Comparison of ENCODE assay signal across 8 mouse cellular contexts in the genomic region with DNA sequence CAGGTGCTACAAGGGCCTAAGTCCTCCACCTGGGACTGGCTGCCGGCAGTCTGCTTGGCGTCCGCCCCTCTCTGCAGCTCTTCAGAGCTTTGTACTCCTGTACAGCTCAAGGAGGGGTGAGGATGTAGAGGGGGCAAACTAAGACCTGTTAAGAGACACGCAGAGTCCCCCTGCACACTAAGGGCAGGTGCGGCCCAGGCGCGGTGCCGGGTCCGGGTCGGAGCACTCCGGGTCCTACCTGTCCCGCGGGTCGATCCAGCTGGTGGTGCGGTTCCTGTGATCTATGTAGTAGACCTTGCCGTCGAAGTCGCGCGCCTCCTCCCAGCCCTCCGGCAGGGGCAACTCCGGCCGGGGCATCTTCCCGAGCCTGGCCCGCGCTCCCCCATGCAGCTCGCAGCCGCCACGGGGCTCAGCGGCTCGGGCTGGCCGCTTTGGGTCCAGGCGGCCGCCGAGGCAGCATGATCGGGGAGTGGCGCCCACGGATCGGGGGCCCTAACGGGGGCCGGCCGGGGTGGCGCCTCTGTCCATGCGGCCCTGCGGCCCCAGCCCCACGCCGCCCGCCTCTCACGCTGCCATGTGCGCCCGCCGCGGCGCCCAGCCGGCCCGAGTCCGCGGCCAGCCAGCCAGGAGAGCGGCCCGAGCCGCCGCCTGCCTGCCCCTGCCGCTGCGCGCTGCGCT. TPM values are rescaled to one million over a fixed set of nuclear protein-coding genes. Genes with fewer than 3 reads are reported as not detected.
DNase-seq lines count a peak whose midpoint lies in the region; ATAC-seq and TF ChIP-seq lines count a peak whose summit lies in the region.

No protein-coding gene starts in this region.

- no peaks in the 10 kb centered on the region for H3K9me3 ChIP-seq in heart, embryonic 10.5 days
- no peaks in the 10 kb centered on the region for H3K9me3 ChIP-seq in intestine, postnatal 0 days (ENCODE audit: control insufficient read depth)
- no peaks in the 10 kb centered on the region for H3K9me3 ChIP-seq in midbrain, embryonic 12.5 days

- peaks cover 61% of the 10 kb centered on the region for H3K27me3 ChIP-seq in heart, embryonic 10.5 days (ENCODE audit: insufficient read depth, poor library complexity, severe bottlenecking)
- no peaks in the 10 kb centered on the region for H3K27me3 ChIP-seq in intestine, postnatal 0 days (replicated peaks; ENCODE audit: control insufficient read depth, insufficient read depth, low read length)
- H3K27me3 ChIP-seq in midbrain, embryonic 12.5 days, result peaks cover 48% of the 10 kb centered on the region

- H3K4me3 ChIP-seq in heart, embryonic 10.5 days, result peak overlapping the region; percentile 84
- peak overlapping the region; percentile 74 for H3K4me3 ChIP-seq in embryonic fibroblast, embryonic 13.5 days (ENCODE audit: insufficient read depth, low read length)
- H3K4me3 ChIP-seq in intestine, postnatal 0 days (ENCODE audit: low read depth, low read length), result peak overlapping the region; percentile 65
- H3K4me3 ChIP-seq in midbrain, embryonic 12.5 days, result peak overlapping the region; percentile 85

- peaks cover 24% of the 10 kb centered on the region for H3K4me1 ChIP-seq in heart, embryonic 10.5 days
- peaks cover 15% of the 10 kb centered on the region for H3K4me1 ChIP-seq in embryonic fibroblast, embryonic 13.5 days (ENCODE audit: control insufficient read depth, insufficient read depth, low read length)
- peaks cover 3% of the 10 kb centered on the region; the same call in 1 of the 2 replicates for H3K4me1 ChIP-seq in intestine, postnatal 0 days (replicated peaks; ENCODE audit: control insufficient read depth, insufficient read depth, low read length)
- peaks cover 38% of the 10 kb centered on the region for H3K4me1 ChIP-seq in midbrain, embryonic 12.5 days

- H3K27ac ChIP-seq in heart, embryonic 10.5 days, result peak overlapping the region; percentile 85
- H3K27ac ChIP-seq in embryonic fibroblast, embryonic 13.5 days (ENCODE audit: insufficient read depth, low read length), result no peak overlapping the region
- peak overlapping the region; percentile 85 for H3K27ac ChIP-seq in intestine, postnatal 0 days (ENCODE audit: low read depth, low read length)
- H3K27ac ChIP-seq in midbrain, embryonic 12.5 days (replicated peaks), result 0 out of 2 replicates have a peak overlapping the region, but pooled peaks have one; percentile 10

- TF ChIP-seq POLR2A in embryonic fibroblast, embryonic 13.5 days (IDR thresholded peaks at IDR 0.05; ENCODE audit: low read depth, low read length), result no peak

- peak overlapping the region; percentile 79 for H3K9ac ChIP-seq in intestine, postnatal 0 days (ENCODE audit: low read depth, low read length)
- H3K9ac ChIP-seq in midbrain, embryonic 12.5 days (replicated peaks), result peak overlapping the region; percentile 90

- WGBS in heart, embryonic 10.5 days, result 2% methylated on average over 66 of the region's 66 CpGs
- WGBS in intestine, postnatal 0 days, result under 1% methylated on average over 44 of the region's 66 CpGs
- under 1% methylated on average over 47 of the region's 66 CpGs for WGBS in midbrain, embryonic 12.5 days

- H3K4me2 ChIP-seq in intestine, postnatal 0 days (replicated peaks; ENCODE audit: low read depth), result peak overlapping the region; percentile 87
- H3K4me2 ChIP-seq in midbrain, embryonic 12.5 days (replicated peaks), result peak overlapping the region; percentile 90

- peak; percentile 54 for ATAC-seq in intestine, postnatal 0 days
- ATAC-seq in midbrain, embryonic 12.5 days (ENCODE audit: low FRiP score, low read depth), result peak; percentile 70

- H3K36me3 ChIP-seq in heart, embryonic 10.5 days, result no peaks in the 10 kb centered on the region
- no peaks in the 10 kb centered on the region for H3K36me3 ChIP-seq in intestine, postnatal 0 days (ENCODE audit: control insufficient read depth, insufficient read depth)
- no peaks in the 10 kb centered on the region for H3K36me3 ChIP-seq in midbrain, embryonic 12.5 days

- DNase-seq in heart, embryonic 10.5 days (ENCODE audit: low spot score), result no peak
- no peak for DNase-seq in heart, adult 11 months
- DNase-seq in Muller cell, postnatal 12 days (ENCODE audit: inconsistent ontology term), result peak; percentile 36
- DNase-seq in spleen, postnatal 36 days (ENCODE audit: low spot score in 2 of 2), result no peak
- DNase-seq in spleen, postnatal 10 days (ENCODE audit: low spot score in 2 of 2), result no peak

- TF ChIP-seq CTCF in embryonic fibroblast, embryonic 13.5 days (IDR thresholded peaks at IDR 0.05; ENCODE audit: borderline replicate concordance, insufficient read depth, low read length), result no peak
- no peak for TF ChIP-seq CTCF in intestine, postnatal 0 days (IDR thresholded peaks at IDR 0.05; ENCODE audit: low read depth)

RNA-seq across cellular contexts. Expression of a gene that starts 0.5 kb away (rescaled TPM):
- polyA plus RNA-seq in heart, embryonic 10.5 days (2016; fragmentation: Nextera tagmentation; extraction: Ambion mirVana), result 3.0 and 3.9 TPM in 2 replicates
- polyA plus RNA-seq in embryonic fibroblast, embryonic 13.5 days (2011; ENCODE audit: insufficient read length, low read depth, missing spikeins), result 4.2 and 6.2 TPM in 2 replicates
- polyA plus RNA-seq in intestine, postnatal 0 days (2015; fragmentation: Nextera tagmentation; extraction: Ambion mirVana), result 16.1 and 18.8 TPM in 2 replicates
- polyA plus RNA-seq in midbrain, embryonic 12.5 days (2016; fragmentation: Nextera tagmentation; extraction: Ambion mirVana), result 7.4 and 8.3 TPM in 2 replicates
